Mouse (Mus musculus) stomach, postnatal 0 days (tissue): ENCODE results near the gene Ick.

ENCODE experiments used
- CTCF ChIP-seq: IDR thresholded peaks from 2 replicates; pipeline ENCODE4 v1.5.1; 2016; ENCODE audit warnings: antibody characterized with exemption, low read depth, mild to moderate bottlenecking, moderate library complexity
- EP300 ChIP-seq: optimal IDR thresholded peaks from 2 replicates; pipeline ENCODE3; 2016; ENCODE audit warnings: antibody characterized with exemption

DNA sequence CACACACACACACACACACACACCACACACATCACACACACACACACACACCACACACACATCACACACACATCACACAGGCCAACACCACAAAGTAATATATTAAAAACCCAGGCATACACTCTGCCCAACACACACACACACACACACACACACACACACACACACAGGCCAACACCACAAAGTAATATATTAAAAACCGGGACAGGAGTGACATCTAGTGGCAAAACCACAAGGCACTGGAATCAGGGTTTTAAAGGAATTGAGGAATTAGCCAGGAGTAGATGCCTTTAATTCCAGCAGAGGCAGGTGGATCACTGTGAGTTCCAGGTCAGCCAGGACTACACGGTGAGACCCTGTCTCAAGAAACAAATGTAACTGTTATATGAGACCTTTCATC, 30.8 kb upstream of the Ick start:
- TF ChIP-seq CTCF (peak; percentile 67), EP300 (no peak)
